In the genomic region with DNA sequence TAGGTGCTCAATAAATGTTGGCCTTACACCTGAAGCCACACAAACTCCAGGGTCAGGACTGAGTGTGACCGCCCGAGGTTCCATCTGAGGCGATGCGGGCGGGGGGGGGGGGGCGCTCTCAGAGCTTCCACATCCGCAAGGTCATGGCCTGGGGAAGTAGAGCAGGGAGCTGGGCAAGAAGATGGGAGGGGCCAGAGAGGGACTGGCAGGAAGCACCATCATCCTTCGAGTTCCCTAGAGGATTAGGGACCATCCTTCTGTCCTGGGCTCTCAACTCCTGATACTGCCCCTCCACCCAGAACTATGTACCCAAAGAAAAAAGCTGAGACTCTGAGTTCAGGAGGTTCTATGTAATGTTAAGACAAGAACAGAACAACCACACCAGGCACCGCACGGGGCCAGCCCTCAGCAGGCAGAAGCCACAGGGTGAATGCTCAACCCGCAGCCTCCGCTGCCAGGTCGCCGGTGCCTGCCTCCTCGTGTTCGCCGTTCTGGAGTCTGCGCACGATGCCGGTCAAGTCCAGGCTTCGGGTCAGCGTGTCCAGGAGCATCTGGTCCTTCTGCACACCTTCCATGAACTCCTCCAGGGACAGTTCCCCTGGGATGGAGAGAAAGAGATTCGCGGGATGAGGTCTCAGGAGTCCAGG, we compare ENCODE assay signal across 9 mouse cellular contexts. TPM values are rescaled to one million over a fixed set of nuclear protein-coding genes. Genes with fewer than 3 reads are reported as not detected.
DNase-seq lines count a peak whose midpoint lies in the region; ATAC-seq and TF ChIP-seq lines count a peak whose summit lies in the region.
"Had no signal": no experiment of that assay in that cellular context is flagged by ENCODE, and none has a peak within 500 bp of the region (broad histone marks: within the 10 kb centered on the region; RNA-seq: fewer than 3 reads in every experiment).

No protein-coding gene starts in this region.

- ATAC-seq in heart, postnatal 0 days (ENCODE audit: insufficient read depth, low read depth): no peak
- no peak for ATAC-seq in midbrain, embryonic 14.5 days (ENCODE audit: low FRiP score, low TSS enrichment)
- ATAC-seq in erythroblast, adult 5-6 weeks (replicated peaks; ENCODE audit: low FRiP score, poor library complexity, severe bottlenecking): no peak

- H3K27me3 ChIP-seq in heart, postnatal 0 days (ENCODE audit: control insufficient read depth, insufficient read depth, low read length): peaks cover 35% of the 10 kb centered on the region
- 0 out of 2 replicates have a peak, but pooled peaks cover 11% of the 10 kb centered on the region for H3K27me3 ChIP-seq in midbrain, embryonic 14.5 days (ENCODE audit: control insufficient read depth, insufficient read depth, low read length)

- no peak overlapping the region for H3K9ac ChIP-seq in heart, postnatal 0 days (replicated peaks; ENCODE audit: low read depth, low read length)
- H3K9ac ChIP-seq in midbrain, embryonic 14.5 days (replicated peaks; ENCODE audit: low read length): no peak overlapping the region

- no peak for TF ChIP-seq EP300 in heart, postnatal 0 days (IDR thresholded peaks at IDR 0.05; ENCODE audit: low read depth)

- DNase-seq in adrenal gland, adult (ENCODE audit: inconsistent age in 2 of 2, low spot score in 1 of 2): peak; percentile 42 to 75
- DNase-seq in adrenal gland, postnatal 4 days (ENCODE audit: low spot score in 2 of 2): no peak
- peak; percentile 25 for DNase-seq in T-cell, adult 2 months (ENCODE audit: low spot score)
- no peak for DNase-seq in heart, postnatal 0 days (ENCODE audit: low spot score)
- DNase-seq in kidney, postnatal 36 days: peak; percentile 41 to 69
- DNase-seq in midbrain, embryonic 14.5 days: peak; percentile 23
- DNase-seq in left cerebral cortex, adult 11 months (ENCODE audit: low spot score): no peak

- H3K4me2 ChIP-seq in heart, postnatal 0 days (ENCODE audit: low read depth, low read length): peak overlapping the region; percentile 56
- peak overlapping the region; percentile 40 for H3K4me2 ChIP-seq in midbrain, embryonic 14.5 days (ENCODE audit: low read length)

- peak overlapping the region; percentile 36 for H3K4me3 ChIP-seq in heart, postnatal 0 days (ENCODE audit: low read depth, low read length)
- H3K4me3 ChIP-seq in midbrain, embryonic 14.5 days (replicated peaks; ENCODE audit: low read depth, low read length): 0 out of 2 replicates have a peak overlapping the region, but pooled peaks have one; percentile 2

- H3K9me3 ChIP-seq in heart, postnatal 0 days (replicated peaks; ENCODE audit: control insufficient read depth, low read length): no peaks in the 10 kb centered on the region
- H3K9me3 ChIP-seq in midbrain, embryonic 14.5 days (ENCODE audit: control insufficient read depth, low read length): no peaks in the 10 kb centered on the region

- peaks cover 6% of the 10 kb centered on the region; the same call in 1 of the 2 replicates for H3K4me1 ChIP-seq in heart, postnatal 0 days (ENCODE audit: control insufficient read depth, insufficient read depth)
- no peaks in the 10 kb centered on the region; the same call in none of the 2 replicates for H3K4me1 ChIP-seq in midbrain, embryonic 14.5 days (ENCODE audit: control insufficient read depth, insufficient read depth, low read length)

- H3K36me3 ChIP-seq in heart, postnatal 0 days (replicated peaks; ENCODE audit: control insufficient read depth, insufficient read depth, low read length): no peaks in the 10 kb centered on the region
- no peaks in the 10 kb centered on the region for H3K36me3 ChIP-seq in midbrain, embryonic 14.5 days (ENCODE audit: control insufficient read depth, insufficient read depth, low read length)

- H3K27ac ChIP-seq in heart, postnatal 0 days (ENCODE audit: low read depth): no peak overlapping the region
- H3K27ac ChIP-seq in midbrain, embryonic 14.5 days (replicated peaks; ENCODE audit: low read depth, low read length): no peak overlapping the region

- 12% methylated on average over 24 of the region's 24 CpGs for WGBS in heart, postnatal 0 days
- WGBS in midbrain, embryonic 14.5 days: 22% methylated on average over 24 of the region's 24 CpGs

- TF ChIP-seq CTCF in heart, postnatal 0 days (IDR thresholded peaks at IDR 0.05; ENCODE audit: low read depth): no peak

RNA-seq across cellular contexts. Expression of a gene that starts 6.0 kb away (rescaled TPM):
- total RNA-seq in adrenal gland, postnatal 4 days (2021): 1 to 10 TPM; 1.4 to 1.8 TPM
- not detected in 2 replicates for total RNA-seq in heart, postnatal 0 days (2014; rRNA removed; ENCODE audit: low replicate concordance)
- polyA plus RNA-seq in heart, postnatal 0 days (2015; fragmentation: Nextera tagmentation; extraction: Ambion mirVana): 0.86 and 1.0 TPM in 2 replicates
- polyA plus RNA-seq in midbrain, embryonic 14.5 days (2014; fragmentation: Nextera tagmentation; extraction: Ambion mirVana): 0.26 and 0.50 TPM in 2 replicates
- not detected in 2 replicates for total RNA-seq in erythroblast, adult 5-6 weeks (2015; ENCODE audit: low replicate concordance)
- not detected in 2 replicates for total RNA-seq in erythroblast, adult 5-6 weeks (2017; ENCODE audit: low replicate concordance)
- polyA plus RNA-seq: erythroblast, embryonic 14.5 days had no signal

RNA-seq across cellular contexts. Expression of a gene that starts 9.2 kb away (rescaled TPM):
- 1 to 10 TPM; 2.0 to 3.1 TPM for total RNA-seq in adrenal gland, postnatal 4 days (2021)
- total RNA-seq in heart, postnatal 0 days (2014; rRNA removed; ENCODE audit: low replicate concordance): not detected in 2 replicates
- polyA plus RNA-seq in heart, postnatal 0 days (2015; fragmentation: Nextera tagmentation; extraction: Ambion mirVana): 0.32 and 0.38 TPM in 2 replicates
- 0.30 and 0.69 TPM in 2 replicates for polyA plus RNA-seq in midbrain, embryonic 14.5 days (2014; fragmentation: Nextera tagmentation; extraction: Ambion mirVana)
- not detected in 2 replicates for total RNA-seq in erythroblast, adult 5-6 weeks (2015; ENCODE audit: low replicate concordance)
- 0.77 and 1.1 TPM in 2 replicates for total RNA-seq in erythroblast, adult 5-6 weeks (2017; ENCODE audit: low replicate concordance)
- polyA plus RNA-seq: erythroblast, embryonic 14.5 days had no signal

RNA-seq across cellular contexts. Expression of a gene that starts 25.7 kb away (rescaled TPM):
- total RNA-seq in adrenal gland, postnatal 4 days (2021): 10 to 100 TPM; 48.3 to 52.8 TPM
- 28.5 and 34.9 TPM in 2 replicates for total RNA-seq in heart, postnatal 0 days (2014; rRNA removed; ENCODE audit: low replicate concordance)
- 81.7 and 87.3 TPM in 2 replicates for polyA plus RNA-seq in heart, postnatal 0 days (2015; fragmentation: Nextera tagmentation; extraction: Ambion mirVana)
- 79.6 and 83.3 TPM in 2 replicates for polyA plus RNA-seq in midbrain, embryonic 14.5 days (2014; fragmentation: Nextera tagmentation; extraction: Ambion mirVana)
- total RNA-seq in erythroblast, adult 5-6 weeks (2015; ENCODE audit: low replicate concordance): 0.96 and 10.0 TPM in 2 replicates
- total RNA-seq in erythroblast, adult 5-6 weeks (2017; ENCODE audit: low replicate concordance): 2.2 and 10.7 TPM in 2 replicates

RNA-seq across cellular contexts. Expression of a gene that starts 42.1 kb away (rescaled TPM):
- total RNA-seq in adrenal gland, postnatal 4 days (2021): 1 to 10 TPM; 2.7 to 4.4 TPM
- total RNA-seq in heart, postnatal 0 days (2014; rRNA removed; ENCODE audit: low replicate concordance): 1.3 and 1.8 TPM in 2 replicates
- polyA plus RNA-seq in heart, postnatal 0 days (2015; fragmentation: Nextera tagmentation; extraction: Ambion mirVana): 0.92 and 1.0 TPM in 2 replicates
- 0.05 and 0.15 TPM in 2 replicates for polyA plus RNA-seq in midbrain, embryonic 14.5 days (2014; fragmentation: Nextera tagmentation; extraction: Ambion mirVana)
- 0.63 TPM in 1 of 2 replicates, not detected in the other for total RNA-seq in erythroblast, adult 5-6 weeks (2015; ENCODE audit: low replicate concordance)
- 0.70 TPM in 1 of 2 replicates, not detected in the other for total RNA-seq in erythroblast, adult 5-6 weeks (2017; ENCODE audit: low replicate concordance)
- polyA plus RNA-seq: erythroblast, embryonic 14.5 days had no signal

RNA-seq across cellular contexts. Expression of a gene that starts 42.8 kb away (rescaled TPM):
- under 1 TPM; 0.48 to 0.96 TPM for total RNA-seq in adrenal gland, postnatal 4 days (2021)
- total RNA-seq in heart, postnatal 0 days (2014; rRNA removed; ENCODE audit: low replicate concordance): 3.4 TPM in 1 of 2 replicates, not detected in the other
- 1.1 and 1.4 TPM in 2 replicates for polyA plus RNA-seq in heart, postnatal 0 days (2015; fragmentation: Nextera tagmentation; extraction: Ambion mirVana)
- polyA plus RNA-seq in midbrain, embryonic 14.5 days (2014; fragmentation: Nextera tagmentation; extraction: Ambion mirVana): 0.72 and 0.76 TPM in 2 replicates
- not detected in 2 replicates for total RNA-seq in erythroblast, adult 5-6 weeks (2015; ENCODE audit: low replicate concordance)
- not detected in 2 replicates for total RNA-seq in erythroblast, adult 5-6 weeks (2017; ENCODE audit: low replicate concordance)
- polyA plus RNA-seq: erythroblast, embryonic 14.5 days had no signal

Comparison
In these comparisons a context has a peak if more than half of its experiments do, and no peak if none do; other contexts are left out.
1. DNase-seq: peak in adrenal gland, adult (2 of 2), T-cell, adult 2 months (single experiment), kidney, postnatal 36 days (2 of 2) and midbrain, embryonic 14.5 days (single experiment); none in adrenal gland, postnatal 4 days (0 of 2), heart, postnatal 0 days (single experiment) and left cerebral cortex, adult 11 months (single experiment).